Mouse (Mus musculus) layer of hippocampus, adult 2 months (tissue): Measurements from ENCODE around the gene Xlr3b. TPM values are rescaled to one million over a fixed set of nuclear protein-coding genes. Genes with fewer than 3 reads are reported as not detected.
"Not testable (repeated sequence)": the region's sequence is repeated elsewhere in the genome, so short reads cannot be mapped to it uniquely, and the experiment has no call there.

Experiments
- DNase-seq, 2 experiments: peaks; one replicate each; pipeline ENCODE4 v3.0.0; 2022; ENCODE audit warnings: low spot score in 2 of 2
- H3K27ac ChIP-seq: fragments of 200-600 bp; 2 replicates; pipeline ENCODE4 v1.8.1; 2022
- H3K4me3 ChIP-seq: fragments of 200-600 bp; 2 replicates; pipeline ENCODE4 v1.8.1; 2022; ENCODE audit warnings: mild to moderate bottlenecking
- CTCF ChIP-seq: fragments of 200-600 bp; conservative IDR thresholded peaks from 2 replicates; pipeline ENCODE4 v1.8.1; 2022; ENCODE audit warnings: antibody characterized with exemption, mild to moderate bottlenecking, moderate library complexity
- long read RNA-seq, 2 experiments: library from polyadenylated mRNA; stranded (forward); transcript quantifications; one replicate each; pipeline ENCODE4 v2.0.0; 2021; ENCODE audit warnings: borderline mapping rate in 2 of 2
- total RNA-seq, 2 experiments: library from RNA; stranded (reverse); gene quantifications; 2 replicates each; pipeline ENCODE4 v1.2.3; 2021

The Xlr3b gene
- 1 to 10 TPM in 1 of 2 experiments, under 1 TPM in 1; 0.15 to 1.7 TPM for total RNA-seq
- long read RNA-seq, experiment 1, partial matches to known transcripts, result 0 of 1 reads
- long read RNA-seq, experiment 1, other reads (novel, unspliced or antisense), result 0 of 1 reads
- long read RNA-seq, experiment 2, partial matches to known transcripts, result 0 of 2 reads
- long read RNA-seq, experiment 2, other reads (novel, unspliced or antisense), result 0 of 2 reads

GRCm38 (mm10) chrX:73191934-73192333 lies at the start of gene Xlr3b:
Gene Xlr3b, plus strand, starts transcription at chrX:73192207.
- not testable (repeated sequence) for H3K4me3 ChIP-seq, H3K27ac ChIP-seq, DNase-seq

GRCm38 (mm10) chrX:73143218-73143618 lies 48.8 kb upstream of the Xlr3b start:
- H3K27ac ChIP-seq, DNase-seq, H3K4me3 ChIP-seq: not testable (repeated sequence)

- H3K4me3 ChIP-seq, DNase-seq, H3K27ac ChIP-seq: not testable (repeated sequence)
Observed at GRCm38 (mm10) chrX:73148496-73148895, 43.5 kb upstream of the Xlr3b start, which contains the start of gene Xlr5b. Gene Xlr5b, plus strand, starts transcription at chrX:73148796.

DNA sequence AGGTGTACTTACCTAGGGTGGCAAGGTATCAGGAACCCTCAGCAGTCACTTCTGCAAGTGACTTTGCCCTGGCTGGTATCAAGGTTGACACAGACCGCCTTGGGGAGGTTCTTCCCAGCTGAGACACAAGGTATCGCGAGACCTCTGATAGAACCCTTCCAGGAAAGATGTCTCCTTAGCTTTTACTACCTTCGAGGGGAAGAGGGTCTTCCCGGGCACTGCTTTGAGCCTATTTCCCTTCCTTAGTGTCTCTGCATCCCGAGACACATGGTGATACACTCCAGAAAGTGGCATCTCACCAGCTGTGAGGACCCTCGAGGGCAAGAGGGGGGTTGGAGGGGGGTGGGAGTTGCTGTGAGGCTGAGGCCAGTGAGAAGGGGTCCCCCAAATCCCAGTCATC lies 42.7 kb upstream of the Xlr3b start, which contains the start of gene DXBay18:
Gene DXBay18, minus strand, starts transcription at position 101 of the 400 bp plus-strand sequence.
- DNase-seq, H3K4me3 ChIP-seq: not testable (repeated sequence)

GRCm38 (mm10) chrX:73176889-73177288 lies 15.1 kb upstream of the Xlr3b start, which contains the start of gene Spin2d:
Gene Spin2d, minus strand, starts transcription at chrX:73176989.
- not testable (repeated sequence) for H3K27ac ChIP-seq, DNase-seq, H3K4me3 ChIP-seq

More for the DNA sequence above, 42.7 kb upstream of the Xlr3b start, which contains the start of gene DXBay18:
- H3K27ac ChIP-seq, result not testable (repeated sequence)

GRCm38 (mm10) chrX:73213819-73214564 lies 22.0 kb downstream of the Xlr3b start, which contains the start of gene Xlr4b:
Gene Xlr4b, plus strand, starts transcription at chrX:73214333.
- H3K27ac ChIP-seq, DNase-seq, H3K4me3 ChIP-seq: not testable (repeated sequence)

DNA sequence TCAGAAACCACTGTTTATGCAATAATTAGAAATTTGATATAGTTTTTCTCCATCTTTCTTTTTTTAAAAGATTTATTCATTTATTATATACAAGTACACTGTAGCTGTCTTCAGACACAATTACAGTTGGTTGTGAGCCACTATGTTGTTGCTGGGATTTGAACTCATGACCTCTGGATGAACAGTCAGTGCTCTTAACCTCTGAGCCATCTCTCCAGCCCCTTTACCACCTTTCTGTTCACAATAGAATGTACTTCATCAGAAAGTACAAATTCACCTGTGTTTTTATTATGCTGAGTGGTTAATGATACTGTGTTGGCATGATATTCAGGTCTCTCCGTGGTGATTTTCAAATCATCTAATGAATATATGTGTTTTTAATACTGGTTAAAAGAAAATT lies 33.4 kb downstream of the Xlr3b start:
- H3K4me3 ChIP-seq, result no peak overlapping the region
- TF ChIP-seq CTCF, result no peak
- DNase-seq, result no peak
- H3K27ac ChIP-seq, result no peak overlapping the region

- Histone ChIP-seq H3K27ac (peak within 1 kb of the TSS; percentile 96), H3K4me3 (peak within 1 kb of the TSS; percentile 69)
- no peak for TF ChIP-seq CTCF
- DNase-seq, result peak; percentile 64 to 66
Observed at GRCm38 (mm10) chrX:73227914-73228605, 36.1 kb downstream of the Xlr3b start, which contains the start of gene F8a. Gene F8a, plus strand, starts transcription at chrX:73228291.

DNA sequence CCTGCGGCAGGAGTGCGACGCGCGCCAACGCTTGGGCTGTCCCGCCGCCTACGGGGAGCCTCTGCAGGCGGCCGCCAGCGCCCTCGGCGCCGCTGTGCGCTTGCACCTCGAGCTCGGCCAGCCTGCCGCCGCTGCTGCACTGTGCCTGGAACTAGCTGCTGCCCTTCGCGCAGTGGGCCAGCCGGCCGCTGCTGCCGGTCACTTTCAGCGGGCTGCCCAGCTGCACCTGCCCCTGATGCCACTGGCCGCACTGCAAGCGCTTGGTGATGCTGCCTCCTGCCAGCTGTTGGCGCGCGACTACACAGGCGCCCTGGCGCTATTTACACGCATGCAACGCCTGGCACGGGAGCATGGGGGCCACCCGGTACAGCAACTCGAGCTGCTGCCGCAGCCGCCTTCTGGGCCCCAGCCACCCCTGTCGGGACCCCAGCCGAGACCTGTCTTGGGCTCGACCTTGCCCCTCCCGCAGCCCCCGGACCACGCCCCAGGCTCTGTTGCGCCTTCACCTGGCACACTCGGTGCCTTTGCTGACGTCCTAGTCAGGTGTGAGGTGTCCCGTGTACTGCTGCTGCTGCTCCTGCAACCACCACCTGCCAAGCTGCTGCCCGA lies 36.7 kb downstream of the Xlr3b start:
- TF ChIP-seq CTCF, result no peak; the same call in 1 of the 2 replicates
- DNase-seq, result peak; percentile 23 to 32
- Histone ChIP-seq H3K4me3 (peak overlapping the region; percentile 69), H3K27ac (peak overlapping the region; percentile 96)

DNA sequence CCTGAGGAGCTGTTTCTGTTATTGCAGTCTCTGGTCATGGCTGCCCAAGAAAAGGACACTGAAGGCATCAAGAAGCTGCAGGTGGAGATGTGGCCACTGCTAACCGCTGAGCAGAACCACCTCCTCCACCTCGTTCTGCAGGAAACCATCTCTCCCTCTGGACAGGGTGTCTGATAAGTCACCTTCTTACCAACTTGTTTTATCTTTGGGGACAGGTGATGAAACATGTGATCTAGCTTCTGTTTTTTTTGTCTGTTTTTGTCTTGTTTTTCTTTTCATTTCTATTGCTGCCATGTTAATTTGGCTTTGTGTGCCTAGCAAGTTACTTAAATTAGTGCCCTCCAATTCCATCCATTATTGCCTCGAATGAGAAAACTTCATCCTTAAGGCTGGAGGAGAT lies 37.3 kb downstream of the Xlr3b start:
- TF ChIP-seq CTCF, result no peak
- no peak for DNase-seq
- Histone ChIP-seq H3K27ac (peak overlapping the region; percentile 96; the same call in 1 of the 2 replicates), H3K4me3 (peak overlapping the region; percentile 69)

- not testable (repeated sequence) for H3K4me3 ChIP-seq, DNase-seq, H3K27ac ChIP-seq
Observed at GRCm38 (mm10) chrX:73242821-73243325, 50.9 kb downstream of the Xlr3b start, which contains the start of gene Xlr4c. Gene Xlr4c, minus strand, starts transcription at chrX:73243130.

Other genes starting within 250 kb of the Xlr3b start
- 1 to 10 TPM; 1.4 to 1.5 TPM for gene Zfp185, start 204.9 kb upstream of the Xlr3b start, total RNA-seq
- under 1 TPM in 1 of 2 experiments, not detected in 1; 0.54 TPM for gene Pnma5, start 155.1 kb upstream of the Xlr3b start, total RNA-seq
- gene Pnma3, start 127.4 kb upstream of the Xlr3b start, total RNA-seq, result 10 to 100 TPM; 20.3 to 23.3 TPM
- gene Xlr4a, start 109.7 kb upstream of the Xlr3b start, total RNA-seq, result not detected
- 1 to 10 TPM in 1 of 2 experiments, not detected in 1; 1.7 TPM for gene Xlr3a, start 95.1 kb upstream of the Xlr3b start, total RNA-seq
- 1 to 10 TPM; 2.9 to 3.1 TPM for gene Gm14685, start 75.2 kb upstream of the Xlr3b start, total RNA-seq
- gene Xlr5b, start 43.4 kb upstream of the Xlr3b start, total RNA-seq, result not detected
- gene DXBay18, start 42.8 kb upstream of the Xlr3b start, total RNA-seq, result under 1 TPM in 1 of 2 experiments, not detected in 1; 0.91 TPM
- gene Spin2d, start 15.2 kb upstream of the Xlr3b start, total RNA-seq, result not detected
- gene Xlr4b, start 22.1 kb downstream of the Xlr3b start, total RNA-seq, result not detected
- 10 to 100 TPM; 12.9 to 14.0 TPM for gene F8a, start 36.1 kb downstream of the Xlr3b start, total RNA-seq
- gene Xlr4c, start 50.9 kb downstream of the Xlr3b start, total RNA-seq, result not detected
- not detected for gene Xlr3c, start 73.2 kb downstream of the Xlr3b start, total RNA-seq
- gene Xlr5a, start 100.8 kb downstream of the Xlr3b start, total RNA-seq, result not detected
- gene Xlr5c, start 100.8 kb downstream of the Xlr3b start, total RNA-seq, result not detected
- not detected for gene Gm45015, start 144.6 kb downstream of the Xlr3b start, total RNA-seq
- gene Zfp275, start 150.4 kb downstream of the Xlr3b start, total RNA-seq, result 10 to 100 TPM; 11.0 to 11.9 TPM
- gene Gm18336, start 206.5 kb downstream of the Xlr3b start, total RNA-seq, result not detected
- gene Zfp92, start 218.9 kb downstream of the Xlr3b start, total RNA-seq, result 1 to 10 TPM; 2.8 TPM
- not detected for gene Trex2, start 243.1 kb downstream of the Xlr3b start, total RNA-seq